In genomic region chr1:20973389-20973788, GRCm38 (mm10) we compare ENCODE assay signal across 20 mouse cellular contexts.
"Had no signal": no experiment of that assay in that cellular context is flagged by ENCODE, and none has a peak within 500 bp of the region (broad histone marks: within the 10 kb centered on the region; RNA-seq: fewer than 3 reads in every experiment).

No protein-coding gene starts in this region.

- H3K9ac ChIP-seq: liver, embryonic 14.5 days; lung, embryonic 15.5 days; midbrain, embryonic 12.5 days; neural tube, embryonic 13.5 days; neural tube, embryonic 15.5 days had no signal

- H3K4me1 ChIP-seq: lung, embryonic 15.5 days; midbrain, embryonic 12.5 days; neural tube, embryonic 13.5 days; neural tube, embryonic 15.5 days had no signal

- H3K9me3 ChIP-seq: lung, embryonic 15.5 days; midbrain, embryonic 12.5 days; neural tube, embryonic 13.5 days; neural tube, embryonic 15.5 days had no signal

- H3K36me3 ChIP-seq: lung, embryonic 15.5 days; midbrain, embryonic 12.5 days; neural tube, embryonic 13.5 days; neural tube, embryonic 15.5 days had no signal

- H3K4me3 ChIP-seq: lung, embryonic 15.5 days; midbrain, embryonic 12.5 days; myocyte; neural tube, embryonic 13.5 days; neural tube, embryonic 15.5 days had no signal

- H3K4me2 ChIP-seq: liver, embryonic 11.5 days; lung, embryonic 15.5 days; midbrain, embryonic 12.5 days; neural tube, embryonic 13.5 days; neural tube, embryonic 15.5 days had no signal

- ATAC-seq: lung, postnatal 0 days; midbrain, embryonic 16.5 days had no signal

- H3K27me3 ChIP-seq: lung, embryonic 15.5 days; midbrain, embryonic 12.5 days; neural tube, embryonic 13.5 days; neural tube, embryonic 15.5 days had no signal

- DNase-seq: liver; lung, adult 2 months; lung, postnatal 14 days; lung, postnatal 36 days; midbrain, embryonic 14.5 days; retina, postnatal 1 day; right cerebral cortex, postnatal 14 days; thymus, adult 18-20 months; thymus, postnatal 14 days; thymus, postnatal 36 days had no signal

- H3K27ac ChIP-seq: liver, embryonic 14.5 days; lung, embryonic 15.5 days; macrophage; midbrain, embryonic 12.5 days; neural tube, embryonic 13.5 days; neural tube, embryonic 15.5 days had no signal
